Mouse (Mus musculus) layer of hippocampus, adult 2 months (tissue): ENCODE results near the gene Fcrls. TPM values are rescaled to one million over a fixed set of nuclear protein-coding genes. Genes with fewer than 3 reads are reported as not detected.

Experiments used
- DNase-seq, 2 experiments: peaks; one replicate each; pipeline ENCODE4 v3.0.0; 2022; ENCODE audit warnings: low spot score in 2 of 2
- H3K27ac ChIP-seq: fragments of 200-600 bp; 2 replicates; pipeline ENCODE4 v1.8.1; 2022
- H3K4me3 ChIP-seq: fragments of 200-600 bp; 2 replicates; pipeline ENCODE4 v1.8.1; 2022; ENCODE audit warnings: mild to moderate bottlenecking
- CTCF ChIP-seq: fragments of 200-600 bp; conservative IDR thresholded peaks from 2 replicates; pipeline ENCODE4 v1.8.1; 2022; ENCODE audit warnings: antibody characterized with exemption, mild to moderate bottlenecking, moderate library complexity
- total RNA-seq, 2 experiments: library from RNA; stranded (reverse); gene quantifications; 2 replicates each; pipeline ENCODE4 v1.2.3; 2021

Fcrls gene
- total RNA-seq, 2 experiments from 2014 or later, result 22.6 to 27.9 TPM

DNA sequence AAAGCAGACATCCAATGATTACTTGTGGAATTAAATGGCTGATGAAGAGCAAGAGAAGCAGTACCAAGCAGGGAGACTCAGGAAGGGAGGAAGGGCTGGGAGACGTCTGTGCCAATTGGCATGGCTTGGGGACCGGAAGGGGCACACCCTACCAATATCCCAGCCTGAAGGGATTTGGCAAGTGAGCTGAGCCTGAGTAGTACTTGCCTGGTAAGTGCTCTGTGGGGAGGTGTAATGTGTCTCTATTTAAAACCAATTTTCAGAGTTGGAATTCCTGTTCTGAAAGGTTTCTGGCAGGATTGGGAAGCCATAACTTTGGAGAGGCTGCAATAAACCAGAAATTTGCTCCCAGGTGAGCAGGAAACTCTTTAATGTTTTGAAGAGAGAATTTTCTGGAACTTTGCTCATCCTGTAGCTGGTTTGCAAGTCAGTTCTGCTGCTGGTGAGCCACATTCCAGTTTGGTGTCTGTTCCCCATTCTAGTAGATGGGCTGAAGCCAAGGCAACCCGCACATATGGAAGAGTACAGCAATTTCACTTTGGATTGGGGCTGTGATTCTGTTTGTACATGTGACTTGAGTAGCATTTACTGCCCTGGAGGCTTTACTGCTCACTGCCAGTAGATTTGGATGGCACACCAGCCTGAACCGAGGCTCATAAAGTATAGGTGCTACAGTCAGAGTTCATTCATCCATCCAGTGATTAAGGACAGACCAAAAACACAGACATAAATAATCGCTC lies 57.0 kb downstream of the Fcrls start:
- no peak for DNase-seq
- no peak overlapping the region for H3K27ac ChIP-seq
- no peak for TF ChIP-seq CTCF
- no peak overlapping the region for H3K4me3 ChIP-seq

Other genes with a start within 250 kb of the Fcrls start
- 1 to 10 TPM; 3.0 to 3.4 TPM for gene Kirrel, start 89.0 kb downstream of the Fcrls start, total RNA-seq
- not detected for gene Cd5l, start 94.1 kb upstream of the Fcrls start, total RNA-seq
- gene Fcrl1, start 112.6 kb upstream of the Fcrls start, total RNA-seq, result under 1 TPM; 0.15 to 0.39 TPM
- not detected for gene Fcrl5, start 172.0 kb upstream of the Fcrls start, total RNA-seq